Mouse (Mus musculus) kidney, embryonic 16.5 days (tissue): ENCODE data around the gene Rfc2. TPM values are rescaled to one million over a fixed set of nuclear protein-coding genes. Genes with fewer than 3 reads are reported as not detected.

Source experiments
- ATAC-seq: fragments of 200-750 bp; cut with Nextera tagmentation; 2 replicates; pipeline ENCODE4 v1.8.0; 2017; ENCODE audit warnings: moderate TSS enrichment; ENCODE audit not compliant: low FRiP score, low TSS enrichment
- H3K27ac ChIP-seq: fragments of 300-500 bp; sonication (generic); 2 replicates; pipeline ENCODE4 v1.5.1; 2014; ENCODE audit warnings: low read length
- H3K27me3 ChIP-seq: fragments of 300-500 bp; sonication (generic); 2 replicates; pipeline ENCODE4 v1.6.1; 2014; ENCODE audit warnings: low read length, control low read depth, mixed read lengths; ENCODE audit not compliant: insufficient read depth
- H3K36me3 ChIP-seq: fragments of 300-500 bp; sonication (generic); 2 replicates; pipeline ENCODE4 v1.6.1; 2014; ENCODE audit warnings: low read length, control low read depth, mixed read lengths; ENCODE audit not compliant: insufficient read depth
- H3K4me1 ChIP-seq: fragments of 300-500 bp; sonication (generic); 2 replicates; pipeline ENCODE4 v1.6.1; 2014; ENCODE audit warnings: low read length, control low read depth, mixed read lengths; ENCODE audit not compliant: insufficient read depth
- H3K4me2 ChIP-seq: fragments of 300-500 bp; sonication (generic); replicated peaks from 2 replicates; pipeline ENCODE4 v1.6.1; 2014; ENCODE audit warnings: low read depth, low read length
- H3K4me3 ChIP-seq: fragments of 300-500 bp; sonication (generic); 2 replicates; pipeline ENCODE4 v1.5.1; 2014; ENCODE audit warnings: mild to moderate bottlenecking, low read length
- H3K9ac ChIP-seq: fragments of 300-500 bp; sonication (generic); replicated peaks from 2 replicates; pipeline ENCODE4 v1.6.1; 2014; ENCODE audit warnings: low read length
- H3K9me3 ChIP-seq: fragments of 300-500 bp; sonication (generic); 2 replicates; pipeline ENCODE4 v1.6.1; 2016; ENCODE audit warnings: low read length, control low read depth
- WGBS: fragments of 180-500 bp; shearing (Covaris S2); extraction: QIAGEN DNeasy Blood & Tissue Kit; methylation state at CpG from one replicate; pipeline ENCODE4 v1.1.7; 2014; 5-methylcytosine and 5-hydroxymethylcytosine counted together
- polyA plus RNA-seq: library from polyadenylated mRNA; unstranded; fragments of >200 nt; fragmentation: Nextera tagmentation; extraction: Ambion mirVana; gene quantifications from 2 replicates; pipeline ENCODE4 v1.2.1, GENCODE M21; 2015

The Rfc2 gene
- polyA plus RNA-seq, 1 experiment from 2014 or later: 302 TPM

DNA sequence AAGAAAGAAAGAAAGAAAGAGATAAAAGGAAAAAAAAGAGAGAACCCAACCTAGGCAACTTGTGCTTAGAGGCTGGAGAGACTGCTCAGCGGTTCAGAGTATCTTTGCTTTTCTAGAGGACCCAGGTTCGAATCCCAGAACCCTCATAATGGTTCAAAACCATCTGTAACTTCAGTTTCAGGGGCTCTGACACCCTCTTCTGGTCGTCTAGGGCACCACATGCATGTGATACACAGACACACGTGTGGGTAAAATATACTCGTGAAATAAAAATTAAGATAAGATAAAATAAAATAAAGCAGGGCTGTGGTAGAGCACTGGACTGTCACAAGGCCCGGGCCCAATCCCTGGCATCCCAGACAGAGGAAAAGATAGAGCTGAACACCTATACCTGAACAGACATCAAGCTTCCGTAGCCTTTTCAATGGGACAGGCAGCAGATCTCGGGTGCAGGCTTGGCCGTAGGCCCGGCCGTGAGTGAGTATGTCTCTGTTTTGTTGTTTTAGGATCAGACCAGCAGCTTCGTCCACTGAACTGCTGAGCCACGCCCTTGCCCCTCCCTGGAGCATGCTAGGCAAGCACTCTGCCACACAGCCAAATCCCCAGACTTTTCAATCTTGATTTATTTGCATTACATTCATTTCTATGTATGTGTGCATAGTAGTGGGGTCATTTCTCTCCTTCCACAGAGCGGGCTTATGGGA lies 4.5 kb upstream of the Rfc2 start:
- Histone ChIP-seq H3K4me3 (no peak overlapping the region), H3K4me2 (no peak overlapping the region), H3K36me3 (no peaks in the 10 kb centered on the region), H3K9me3 (no peaks in the 10 kb centered on the region), H3K9ac (no peak overlapping the region), H3K4me1 (peaks cover 12% of the 10 kb centered on the region), H3K27me3 (no peaks in the 10 kb centered on the region), H3K27ac (no peak overlapping the region)
- ATAC-seq: no peak
- WGBS: 66% methylated on average over 14 of the region's 14 CpGs

DNA sequence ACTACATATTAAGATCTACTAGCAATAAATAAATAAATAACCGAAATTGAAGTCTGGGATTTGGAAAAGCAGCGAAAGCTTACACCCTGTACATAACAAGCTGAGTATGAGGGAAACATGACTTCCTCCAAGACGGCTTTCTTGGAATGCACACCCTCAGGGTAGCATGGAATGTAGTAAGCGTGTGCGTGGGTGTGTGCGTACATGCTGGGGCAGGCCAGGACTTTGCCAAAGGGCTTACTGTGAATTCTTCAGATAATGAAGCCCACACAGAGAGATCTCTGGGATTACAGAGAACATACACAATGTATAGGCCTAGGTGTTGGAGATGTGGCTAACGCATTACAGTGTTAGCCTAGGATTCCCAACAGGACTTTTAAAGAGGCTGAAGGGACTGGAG lies 3.6 kb upstream of the Rfc2 start:
- Histone ChIP-seq H3K9ac (no peak overlapping the region), H3K9me3 (no peaks in the 10 kb centered on the region), H3K27ac (no peak overlapping the region), H3K4me1 (peaks cover 7% of the 10 kb centered on the region), H3K4me2 (no peak overlapping the region), H3K36me3 (no peaks in the 10 kb centered on the region), H3K4me3 (no peak overlapping the region), H3K27me3 (no peaks in the 10 kb centered on the region)
- 82% methylated on average over 7 of the region's 7 CpGs for WGBS
- ATAC-seq: no peak

DNA sequence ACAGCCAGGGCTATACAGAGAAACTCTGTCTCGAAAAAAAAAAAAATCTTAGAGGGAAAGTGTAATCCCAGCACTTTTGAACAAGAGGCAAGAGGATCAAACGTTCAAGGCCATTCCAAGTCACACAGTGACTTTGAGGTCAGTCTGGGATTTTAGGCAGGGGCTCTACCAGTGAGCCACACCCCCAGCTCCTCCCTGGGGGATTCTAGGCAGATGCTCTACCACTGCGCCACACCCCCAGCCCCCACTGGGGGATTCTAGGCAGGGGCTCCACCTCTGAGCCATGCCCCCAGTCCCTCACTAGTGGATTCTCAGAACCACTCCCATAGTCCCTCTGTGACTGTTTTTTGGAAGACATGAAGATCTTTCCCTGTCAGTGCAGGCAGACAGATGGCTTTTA lies 2.0 kb upstream of the Rfc2 start:
- Histone ChIP-seq H3K27me3 (no peaks in the 10 kb centered on the region), H3K4me1 (peaks cover 9% of the 10 kb centered on the region; the same call in 1 of the 2 replicates), H3K9ac (no peak overlapping the region), H3K9me3 (no peaks in the 10 kb centered on the region), H3K36me3 (no peaks in the 10 kb centered on the region), H3K27ac (no peak overlapping the region), H3K4me3 (no peak overlapping the region), H3K4me2 (no peak overlapping the region)
- no peak for ATAC-seq
- 61% methylated on average over 3 of the region's 3 CpGs for WGBS

DNA sequence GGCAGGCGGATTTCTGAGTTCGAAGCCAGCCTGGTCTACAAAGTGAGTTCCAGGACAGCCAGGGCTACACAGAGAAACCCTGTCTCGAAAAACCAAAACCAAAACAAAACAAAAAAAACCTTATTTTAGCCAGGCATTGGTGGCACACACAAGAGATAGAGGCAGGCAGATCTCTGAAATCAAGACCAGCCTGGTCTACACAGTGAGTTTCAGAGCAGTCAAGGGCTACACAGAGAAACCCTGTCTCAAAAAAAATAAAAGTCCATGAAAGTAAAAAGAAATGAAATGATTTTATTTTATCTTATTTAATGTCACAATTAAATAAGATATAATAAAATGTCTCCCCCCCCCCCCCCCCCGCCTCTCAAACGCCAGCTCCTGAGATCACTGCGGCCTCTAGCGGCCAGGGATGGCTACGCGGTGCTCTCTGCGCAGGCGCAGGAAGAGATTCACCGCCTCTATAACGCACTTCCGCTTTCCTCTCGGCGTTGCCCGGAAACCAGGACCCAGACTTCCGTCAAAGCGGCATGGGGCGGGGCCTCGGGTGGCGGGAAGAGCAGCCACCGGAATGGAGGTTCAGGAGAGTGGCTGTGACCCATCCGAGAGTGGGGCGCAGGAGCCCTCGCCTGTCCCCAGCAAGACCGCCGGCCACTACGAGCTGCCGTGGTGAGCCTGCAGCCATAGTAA lies 1.2 kb downstream of the Rfc2 start:
- Histone ChIP-seq H3K36me3 (peaks cover 2% of the 10 kb centered on the region; the same call in 1 of the 2 replicates), H3K4me3 (peak overlapping the region; percentile 98), H3K9me3 (no peaks in the 10 kb centered on the region), H3K27ac (peak overlapping the region; percentile 52; the same call in 1 of the 2 replicates), H3K27me3 (no peaks in the 10 kb centered on the region), H3K9ac (peak overlapping the region; percentile 94), H3K4me2 (peak overlapping the region; percentile 72), H3K4me1 (peaks cover 9% of the 10 kb centered on the region; the same call in 1 of the 2 replicates)
- peak; percentile 95 for ATAC-seq
- 8% methylated on average over 29 of the region's 30 CpGs for WGBS

DNA sequence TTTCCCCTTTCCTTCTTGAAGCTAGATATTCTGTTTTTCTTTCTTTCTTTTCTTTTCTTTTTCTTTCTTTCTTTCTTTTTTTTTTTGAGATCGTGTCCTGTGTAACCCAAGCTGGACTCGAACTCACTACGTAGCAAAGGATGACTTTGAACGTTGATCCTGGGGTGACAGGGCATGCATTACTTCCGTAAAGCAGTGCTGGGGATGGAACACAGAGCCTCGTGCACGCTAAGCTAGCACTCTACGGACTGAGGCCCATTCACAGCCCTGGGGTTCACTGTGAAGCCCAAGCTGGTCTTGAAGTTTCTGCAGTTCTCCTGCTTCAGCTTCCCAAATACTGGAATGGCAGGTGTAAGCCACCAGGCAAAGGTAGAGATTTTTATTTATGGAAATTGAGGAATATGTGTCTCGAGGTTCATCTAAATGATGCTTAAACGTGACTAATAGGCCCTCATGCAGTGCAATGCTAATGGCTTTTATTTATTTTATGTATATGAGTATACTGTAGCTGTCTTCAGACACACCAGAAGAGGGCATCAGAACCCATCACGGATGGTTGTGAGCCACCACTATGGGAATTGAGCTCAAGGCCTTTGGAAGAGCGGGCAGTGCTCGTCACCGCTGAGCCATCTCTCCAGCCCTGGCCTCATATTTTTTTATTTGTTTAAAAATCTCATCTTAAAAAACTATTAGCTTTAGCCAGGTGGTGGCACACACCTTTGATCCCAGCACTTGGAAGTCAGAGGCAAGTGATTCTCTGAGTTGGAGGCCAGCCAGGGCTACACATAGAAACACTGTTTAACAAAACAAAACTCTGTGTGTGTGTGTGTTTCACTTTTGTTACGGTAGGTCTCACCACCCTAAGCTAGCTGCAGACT lies 2.1 kb downstream of the Rfc2 start:
- WGBS: 28% methylated on average over 15 of the region's 15 CpGs

DNA sequence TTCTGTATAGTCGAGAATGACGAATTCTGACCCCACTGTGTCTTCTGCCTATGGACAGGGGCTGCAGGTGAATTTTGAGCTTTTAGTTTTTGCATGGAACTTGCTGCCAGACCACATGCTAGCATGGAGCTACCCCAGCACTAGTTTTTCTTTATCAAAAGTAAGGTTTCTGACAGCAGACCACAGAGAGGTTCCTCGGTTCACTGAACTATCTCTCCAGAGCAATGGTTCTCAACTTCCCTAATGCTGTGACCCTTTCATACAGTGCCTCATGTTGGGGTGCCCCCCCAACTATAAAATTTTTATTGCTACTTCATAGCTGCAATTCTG lies 2.7 kb downstream of the Rfc2 start:
- H3K4me1 ChIP-seq: peaks cover 9% of the 10 kb centered on the region; the same call in 1 of the 2 replicates
- no peak overlapping the region for H3K4me3 ChIP-seq
- 74% methylated on average over 3 of the region's 3 CpGs for WGBS
- peak overlapping the region; percentile 4; the same call in 1 of the 2 replicates for H3K4me2 ChIP-seq
- no peak for ATAC-seq
- no peak overlapping the region for H3K9ac ChIP-seq
- no peaks in the 10 kb centered on the region for H3K9me3 ChIP-seq
- H3K27me3 ChIP-seq: no peaks in the 10 kb centered on the region
- no peak overlapping the region for H3K27ac ChIP-seq
- H3K36me3 ChIP-seq: peaks cover 9% of the 10 kb centered on the region; the same call in 1 of the 2 replicates

More for the DNA sequence above, 2.1 kb downstream of the Rfc2 start:
- H3K36me3 ChIP-seq: peaks cover 4% of the 10 kb centered on the region; the same call in 1 of the 2 replicates
- H3K4me3 ChIP-seq: peak overlapping the region; percentile 98
- peaks cover 9% of the 10 kb centered on the region; the same call in 1 of the 2 replicates for H3K4me1 ChIP-seq
- peak overlapping the region; percentile 94 for H3K9ac ChIP-seq
- H3K9me3 ChIP-seq: no peaks in the 10 kb centered on the region
- H3K27me3 ChIP-seq: no peaks in the 10 kb centered on the region
- ATAC-seq: no peak
- peak overlapping the region; percentile 72 for H3K4me2 ChIP-seq
- 0 out of 2 replicates have a peak overlapping the region, but pooled peaks have one; percentile 52 for H3K27ac ChIP-seq

DNA sequence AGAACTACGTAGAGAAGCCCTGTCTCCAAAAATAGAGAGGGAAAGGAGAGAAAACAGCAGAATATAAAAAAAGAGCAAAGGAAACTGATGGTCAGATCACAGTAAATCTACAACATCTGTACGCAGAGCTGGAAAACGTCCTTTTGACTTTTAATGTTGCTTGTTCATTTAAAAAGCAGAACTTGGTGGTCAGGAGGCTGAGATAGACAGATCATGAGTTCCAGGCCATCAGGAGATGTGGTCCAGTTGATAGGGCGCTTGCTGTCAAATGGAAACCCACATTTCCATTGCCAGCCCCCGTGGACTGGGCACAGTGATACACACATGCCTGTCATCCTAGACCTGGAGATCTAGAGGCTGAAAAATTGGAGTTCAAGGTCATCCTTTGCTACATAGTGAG lies 3.6 kb downstream of the Rfc2 start:
- Histone ChIP-seq H3K27ac (no peak overlapping the region), H3K27me3 (no peaks in the 10 kb centered on the region), H3K36me3 (peaks cover 11% of the 10 kb centered on the region; the same call in 1 of the 2 replicates), H3K9me3 (no peaks in the 10 kb centered on the region), H3K4me3 (no peak overlapping the region), H3K4me2 (no peak overlapping the region), H3K9ac (no peak overlapping the region; the same call in 1 of the 2 replicates), H3K4me1 (peaks cover 9% of the 10 kb centered on the region; the same call in 1 of the 2 replicates)
- ATAC-seq: no peak
- WGBS: 89% methylated on average over 5 of the region's 5 CpGs

DNA sequence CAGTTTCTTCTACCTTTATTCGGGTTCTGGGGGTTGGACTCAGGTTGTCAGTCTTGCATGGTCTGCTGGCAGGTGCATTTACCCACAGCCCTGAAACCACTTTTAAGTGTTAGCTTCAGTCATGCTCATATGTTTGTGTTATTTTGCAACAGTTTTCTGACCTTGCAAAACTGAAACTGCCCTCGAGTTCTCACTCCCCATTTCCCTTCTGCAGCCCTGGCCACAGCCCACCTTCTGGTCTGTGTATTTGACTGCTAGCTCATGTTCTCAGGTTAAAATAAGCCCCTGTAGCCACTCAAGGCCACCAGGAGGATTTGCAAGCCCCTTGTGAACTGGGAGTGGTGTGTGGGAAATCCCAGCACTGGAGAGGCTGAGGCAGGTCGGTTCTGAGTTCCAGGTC lies 8.7 kb downstream of the Rfc2 start:
- ATAC-seq: no peak
- Histone ChIP-seq H3K9me3 (no peaks in the 10 kb centered on the region), H3K36me3 (peaks cover 48% of the 10 kb centered on the region), H3K4me3 (no peak overlapping the region), H3K4me2 (no peak overlapping the region), H3K27me3 (no peaks in the 10 kb centered on the region), H3K27ac (no peak overlapping the region), H3K4me1 (no peaks in the 10 kb centered on the region), H3K9ac (no peak overlapping the region)
- WGBS: 85% methylated on average over 3 of the region's 3 CpGs

DNA sequence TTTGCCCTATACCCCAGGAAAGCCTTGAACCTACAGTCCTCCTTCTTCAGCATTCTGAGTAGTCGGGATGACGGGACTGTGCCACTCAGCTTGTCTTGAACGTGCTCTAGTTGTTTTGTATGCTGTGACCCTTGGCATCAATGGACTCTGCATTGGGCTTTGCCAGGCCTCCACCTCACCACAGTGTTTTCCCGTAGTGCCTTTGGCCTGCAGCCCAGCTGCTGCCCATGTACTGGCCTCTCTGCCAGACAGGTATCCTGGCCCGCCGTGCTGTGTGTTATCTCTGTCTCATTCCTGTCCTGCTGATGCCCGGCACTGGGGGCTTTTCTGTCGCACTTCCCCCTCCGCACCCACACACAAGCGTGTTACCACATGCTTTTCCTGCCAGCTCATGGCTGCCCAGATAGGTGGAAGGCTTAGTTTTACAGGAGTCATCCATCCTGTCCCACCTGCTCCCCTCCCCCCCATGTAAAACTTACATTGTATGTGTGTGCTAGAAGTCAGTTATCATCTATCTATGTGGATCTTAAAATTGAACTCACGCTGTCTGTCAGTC lies 10.9 kb downstream of the Rfc2 start:
- Histone ChIP-seq H3K36me3 (peaks cover 68% of the 10 kb centered on the region), H3K4me3 (no peak overlapping the region), H3K9ac (no peak overlapping the region), H3K4me1 (no peaks in the 10 kb centered on the region), H3K9me3 (no peaks in the 10 kb centered on the region), H3K27me3 (no peaks in the 10 kb centered on the region), H3K4me2 (no peak overlapping the region), H3K27ac (no peak overlapping the region)
- ATAC-seq: no peak
- 89% methylated on average over 11 of the region's 11 CpGs for WGBS
